Mouse (Mus musculus): ENCODE results near the gene Pip4p1.

Pip4p1 gene

GRCm38 (mm10) chr14:50892091-50892490 is 38.6 kb downstream of the Pip4p1 start:
- DNase-seq = no peak

- no peak for DNase-seq
Measured at GRCm38 (mm10) chr14:50891621-50892020, 39.0 kb downstream of the Pip4p1 start.

- no peak for DNase-seq
Measured at GRCm38 (mm10) chr14:50876236-50876950, 54.3 kb downstream of the Pip4p1 start.

Measured in B cell, adult 2 months (primary cell).